Mouse (Mus musculus): ENCODE measurements around the gene Hba-a1. TPM values are rescaled to one million over a fixed set of nuclear protein-coding genes. Genes with fewer than 3 reads are reported as not detected.

Hba-a1 gene
- polyA plus RNA-seq, 1 experiment: 2,752 TPM

DNA sequence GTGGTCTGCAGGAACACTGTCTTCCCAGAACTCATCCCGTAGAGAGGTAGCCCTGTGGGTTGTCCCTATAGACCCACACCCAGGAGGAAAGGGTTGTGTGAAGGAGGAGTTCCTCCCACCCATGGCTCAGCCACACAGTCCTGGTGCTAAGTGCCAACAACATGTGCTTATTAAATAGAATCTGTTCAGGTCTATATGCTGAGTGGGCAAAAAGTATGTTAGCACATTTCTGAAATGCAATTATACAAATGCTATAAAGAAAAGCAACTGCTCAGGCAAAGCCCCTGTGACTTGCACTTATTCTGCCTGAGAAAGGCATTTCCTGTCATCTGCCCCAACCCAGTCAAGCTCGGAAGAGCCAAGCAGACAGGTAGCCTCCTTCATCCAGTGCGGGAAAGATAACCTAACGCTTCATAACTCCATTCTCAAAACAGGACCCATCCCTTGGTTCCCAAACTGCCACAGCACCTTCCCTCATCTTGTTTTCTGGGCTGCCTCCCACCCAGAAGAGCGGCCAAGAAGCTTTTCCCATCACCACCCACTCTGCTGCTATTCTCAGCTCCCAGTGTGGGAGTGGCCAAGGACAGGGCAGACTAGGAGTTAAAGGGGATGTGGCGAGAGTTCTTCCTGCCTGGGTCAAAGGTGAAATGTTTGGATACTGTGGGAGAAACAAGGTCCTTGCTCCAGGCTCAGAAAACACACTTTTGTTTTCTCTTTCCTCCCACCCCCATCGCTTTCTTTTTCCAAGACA, 39.9 kb upstream of the Hba-a1 start:
- DNase-seq (ENCODE audit: low read depth): no peak
- no peak for TF ChIP-seq CTCF (IDR thresholded peaks at IDR 0.05; ENCODE audit: borderline replicate concordance, extremely low read depth, insufficient read depth, insufficient read length)
- no peak for TF ChIP-seq POLR2A (IDR thresholded peaks at IDR 0.05; ENCODE audit: borderline replicate concordance, extremely low read depth, insufficient read depth, insufficient read length, poor library complexity, severe bottlenecking)

DNA sequence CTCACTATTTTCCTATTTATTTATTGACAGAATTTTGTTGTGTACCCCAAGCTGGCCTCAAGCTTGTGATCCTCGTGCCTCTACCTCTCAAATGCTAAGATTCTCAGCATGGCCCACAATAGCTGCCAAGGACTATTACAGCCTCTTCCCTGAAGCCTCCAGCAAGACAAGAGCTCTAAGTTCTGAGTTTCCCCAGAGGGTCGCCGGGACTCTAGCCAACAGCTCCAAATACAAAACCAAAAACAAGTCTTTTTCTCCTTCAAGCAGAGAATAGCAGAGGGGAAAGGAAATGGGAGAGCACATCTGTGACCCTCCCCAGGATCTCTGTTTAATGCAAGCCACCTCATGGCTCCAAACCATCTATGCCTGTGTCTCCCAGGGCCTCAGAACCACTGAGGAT, 39.2 kb upstream of the Hba-a1 start:
- DNase-seq (ENCODE audit: low read depth): no peak
- TF ChIP-seq POLR2A (IDR thresholded peaks at IDR 0.05; ENCODE audit: borderline replicate concordance, extremely low read depth, insufficient read depth, insufficient read length, poor library complexity, severe bottlenecking) (no peak), CTCF (IDR thresholded peaks at IDR 0.05; ENCODE audit: borderline replicate concordance, extremely low read depth, insufficient read depth, insufficient read length) (no peak)

DNA sequence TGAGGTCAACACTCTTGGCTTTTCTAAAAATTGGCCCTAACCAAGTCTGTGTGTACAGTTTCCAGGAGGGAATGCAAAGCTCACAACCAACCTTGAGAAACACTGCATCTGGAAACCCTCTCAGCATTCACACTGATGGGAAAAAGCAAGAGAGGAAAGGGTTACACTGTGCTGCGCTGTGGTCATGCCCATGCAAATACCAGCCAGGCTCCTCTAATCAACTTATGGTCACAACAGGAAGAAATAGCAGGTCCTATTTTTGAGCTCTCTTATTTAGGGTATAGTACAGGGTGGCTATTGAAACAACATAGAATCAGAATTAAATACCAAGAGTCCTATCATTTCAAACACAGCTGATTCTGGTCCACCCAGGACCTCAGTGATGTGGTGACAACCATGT, 38.7 kb upstream of the Hba-a1 start:
- no peak for TF ChIP-seq CTCF (IDR thresholded peaks at IDR 0.05; ENCODE audit: borderline replicate concordance, extremely low read depth, insufficient read depth, insufficient read length)
- no peak for TF ChIP-seq POLR2A (IDR thresholded peaks at IDR 0.05; ENCODE audit: borderline replicate concordance, extremely low read depth, insufficient read depth, insufficient read length, poor library complexity, severe bottlenecking)
- no peak for DNase-seq (ENCODE audit: low read depth)

GRCm38 (mm10) chr11:32245614-32246013, 37.7 kb upstream of the Hba-a1 start:
- no peak for DNase-seq (ENCODE audit: low read depth)
- TF ChIP-seq POLR2A (IDR thresholded peaks at IDR 0.05; ENCODE audit: borderline replicate concordance, extremely low read depth, insufficient read depth, insufficient read length, poor library complexity, severe bottlenecking) (no peak), CTCF (IDR thresholded peaks at IDR 0.05; ENCODE audit: borderline replicate concordance, extremely low read depth, insufficient read depth, insufficient read length) (no peak)

GRCm38 (mm10) chr11:32247068-32247467, 36.2 kb upstream of the Hba-a1 start:
- TF ChIP-seq POLR2A (IDR thresholded peaks at IDR 0.05; ENCODE audit: borderline replicate concordance, extremely low read depth, insufficient read depth, insufficient read length, poor library complexity, severe bottlenecking) (no peak), CTCF (IDR thresholded peaks at IDR 0.05; ENCODE audit: borderline replicate concordance, extremely low read depth, insufficient read depth, insufficient read length) (peak; percentile 30; the same call in 1 of the 2 replicates)
- no peak for DNase-seq (ENCODE audit: low read depth)

- DNase-seq (ENCODE audit: low read depth): no peak
- no peak for TF ChIP-seq POLR2A (IDR thresholded peaks at IDR 0.05; ENCODE audit: borderline replicate concordance, extremely low read depth, insufficient read depth, insufficient read length, poor library complexity, severe bottlenecking)
- TF ChIP-seq CTCF (IDR thresholded peaks at IDR 0.05; ENCODE audit: borderline replicate concordance, extremely low read depth, insufficient read depth, insufficient read length): no peak
These were observed 35.0 kb upstream of the Hba-a1 start for GRCm38 (mm10) chr11:32248350-32248749.

DNA sequence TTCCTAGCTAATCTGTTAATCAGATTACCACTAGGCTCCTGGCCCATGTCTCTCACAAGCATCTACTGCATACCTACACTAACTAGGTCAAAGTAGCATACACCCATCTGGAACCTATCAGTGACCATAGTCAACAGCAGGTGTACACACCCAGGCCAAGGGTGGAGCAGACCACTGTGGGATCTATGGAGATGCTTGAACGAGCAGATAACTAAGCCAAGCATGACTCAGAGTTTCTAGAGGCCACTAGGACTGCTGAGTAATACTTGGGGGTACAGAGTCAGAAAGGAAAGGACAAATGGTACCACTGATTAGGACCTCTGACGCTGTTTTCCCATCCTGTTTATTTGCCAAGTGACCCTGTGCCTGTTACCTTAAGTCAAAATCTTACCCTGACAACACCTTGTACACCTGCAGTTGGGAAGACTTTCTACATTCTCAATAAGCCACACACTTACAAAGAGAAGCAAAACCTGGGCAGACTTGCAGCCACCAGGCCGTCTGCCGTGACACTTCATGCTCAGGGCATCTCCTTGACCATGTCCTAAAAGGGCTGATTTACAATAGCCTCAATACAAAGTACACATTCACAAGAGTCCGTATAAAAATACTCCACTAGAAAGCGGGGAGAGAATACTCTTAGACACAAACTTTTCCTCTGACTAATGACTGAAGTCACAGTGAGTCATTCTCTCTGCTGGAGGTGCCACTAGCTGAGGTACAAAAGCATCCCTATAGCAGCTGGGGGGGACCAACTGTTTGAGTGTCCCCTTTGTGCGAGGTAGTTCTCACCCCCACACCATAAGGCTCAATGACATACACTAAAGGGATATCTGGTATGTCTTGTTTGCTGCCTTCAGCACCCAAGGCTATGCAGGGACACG, 32.2 kb upstream of the Hba-a1 start:
- no peak for DNase-seq (ENCODE audit: low read depth)
- TF ChIP-seq POLR2A (IDR thresholded peaks at IDR 0.05; ENCODE audit: borderline replicate concordance, extremely low read depth, insufficient read depth, insufficient read length, poor library complexity, severe bottlenecking) (no peak), CTCF (IDR thresholded peaks at IDR 0.05; ENCODE audit: borderline replicate concordance, extremely low read depth, insufficient read depth, insufficient read length) (no peak)

DNA sequence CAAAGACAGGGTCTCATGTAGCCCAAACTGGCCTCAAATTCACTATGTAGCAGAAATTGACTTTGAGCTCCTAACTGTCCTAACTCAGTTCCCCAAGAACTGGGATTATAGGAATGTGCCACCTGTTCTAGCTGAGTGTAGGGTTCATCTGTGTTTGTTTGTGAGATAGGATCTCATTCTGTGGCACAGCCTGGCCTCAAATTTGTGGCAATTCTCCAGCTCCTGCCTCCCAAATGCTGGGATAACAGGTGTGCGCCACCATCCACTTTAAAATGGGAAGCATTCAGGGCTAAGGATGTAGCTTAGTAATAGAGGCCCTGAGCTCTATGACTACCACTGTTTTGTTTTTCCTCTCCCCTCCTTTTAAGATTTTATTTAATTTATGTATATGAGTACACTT, 30.2 kb upstream of the Hba-a1 start:
- DNase-seq (ENCODE audit: low read depth): no peak
- TF ChIP-seq CTCF (IDR thresholded peaks at IDR 0.05; ENCODE audit: borderline replicate concordance, extremely low read depth, insufficient read depth, insufficient read length) (no peak), POLR2A (IDR thresholded peaks at IDR 0.05; ENCODE audit: borderline replicate concordance, extremely low read depth, insufficient read depth, insufficient read length, poor library complexity, severe bottlenecking) (no peak)

DNA sequence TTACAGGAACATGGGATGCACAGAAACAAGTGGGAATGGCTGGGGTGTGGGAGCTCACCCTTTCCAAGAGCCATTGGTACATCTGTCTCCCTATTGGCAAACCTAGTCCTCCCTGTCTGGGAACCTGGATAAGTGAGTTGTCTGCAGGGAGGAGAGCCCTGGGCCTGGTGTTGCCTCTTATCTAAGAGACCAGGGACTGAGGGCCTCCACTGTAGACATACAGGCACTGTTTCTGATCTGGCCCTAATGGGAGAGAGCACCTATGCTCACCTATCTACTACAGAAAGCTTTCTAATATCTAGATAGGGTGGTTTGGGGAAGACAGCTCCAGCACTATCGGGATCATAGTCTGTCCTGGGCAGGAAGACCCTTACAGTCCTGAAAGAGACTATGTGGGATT, 27.2 kb upstream of the Hba-a1 start:
- no peak for DNase-seq (ENCODE audit: low read depth)
- no peak for TF ChIP-seq CTCF (IDR thresholded peaks at IDR 0.05; ENCODE audit: borderline replicate concordance, extremely low read depth, insufficient read depth, insufficient read length)
- TF ChIP-seq POLR2A (IDR thresholded peaks at IDR 0.05; ENCODE audit: borderline replicate concordance, extremely low read depth, insufficient read depth, insufficient read length, poor library complexity, severe bottlenecking): no peak

DNA sequence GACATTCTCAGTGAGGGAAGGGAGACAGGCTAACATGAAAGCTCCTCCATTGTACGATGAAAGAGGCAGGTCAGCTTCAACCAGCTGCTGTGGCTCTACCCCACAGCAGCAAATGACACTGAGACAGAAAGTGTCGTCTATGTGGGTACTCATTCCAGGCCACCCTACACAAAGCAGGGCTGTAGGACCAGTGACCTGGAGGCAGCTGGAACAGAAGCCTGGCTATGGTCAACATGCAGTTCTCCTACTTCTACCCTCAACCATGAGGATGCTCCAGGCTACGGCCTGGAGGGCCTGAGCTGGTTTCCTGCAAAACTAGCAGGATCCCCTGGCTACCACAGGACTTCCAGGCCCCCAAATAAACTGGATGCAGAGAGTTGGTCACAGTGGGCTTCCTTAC, 26.7 kb upstream of the Hba-a1 start:
- TF ChIP-seq POLR2A (IDR thresholded peaks at IDR 0.05; ENCODE audit: borderline replicate concordance, extremely low read depth, insufficient read depth, insufficient read length, poor library complexity, severe bottlenecking): no peak
- no peak for DNase-seq (ENCODE audit: low read depth)

GRCm38 (mm10) chr11:32262674-32263415, 20.5 kb upstream of the Hba-a1 start:
- DNase-seq (ENCODE audit: low read depth): no peak
- TF ChIP-seq CTCF (IDR thresholded peaks at IDR 0.05; ENCODE audit: borderline replicate concordance, extremely low read depth, insufficient read depth, insufficient read length): no peak
- no peak for TF ChIP-seq POLR2A (IDR thresholded peaks at IDR 0.05; ENCODE audit: borderline replicate concordance, extremely low read depth, insufficient read depth, insufficient read length, poor library complexity, severe bottlenecking)
